Mouse (Mus musculus): ENCODE results near the gene Gata5. TPM values are rescaled to one million over a fixed set of nuclear protein-coding genes. Genes with fewer than 3 reads are reported as not detected.

Gene Gata5
- not detected for polyA plus RNA-seq (2012; fragmentation: generic; extraction: Trizol)
- long read RNA-seq, experiment 1 = 0 reads
- long read RNA-seq, experiment 2 = 0 reads

- Histone ChIP-seq H3K27me3 (ENCODE audit: control insufficient read depth, insufficient read depth, insufficient read length) (peaks cover 88% of the 10 kb centered on the region), H3K36me3 (ENCODE audit: control insufficient read depth, insufficient read depth) (no peaks in the 10 kb centered on the region), H3ac (ENCODE audit: control insufficient read depth, insufficient read length, low read depth) (no peak within 1 kb of the TSS), H3K79me2 (ENCODE audit: control insufficient read depth, insufficient read depth) (no peaks in the 10 kb centered on the region), H3K79me3 (ENCODE audit: low read depth) (no peaks in the 10 kb centered on the region), H3K4me3 (ENCODE audit: insufficient read depth, poor library complexity, severe bottlenecking) (no peak within 1 kb of the TSS)
- TF ChIP-seq MYOG (IDR thresholded peaks at IDR 0.05; ENCODE audit: control insufficient read depth, extremely low read depth, insufficient read length) (no peak), FOSL1 (IDR thresholded peaks at IDR 0.05; ENCODE audit: insufficient read depth, low read length, poor library complexity, severe bottlenecking) (no peak), MYOD1 (IDR thresholded peaks at IDR 0.05; ENCODE audit: control insufficient read depth, insufficient read length, low read depth) (no peak)
Observed at GRCm38 (mm10) chr2:180334551-180334986, at the start of gene Gata5. Gene Gata5 (minus strand): TSS chr2:180334699.

GRCm38 (mm10) chr2:180376730-180377129, 42.2 kb upstream of the Gata5 start:
- H3K27me3 ChIP-seq (ENCODE audit: control insufficient read depth, insufficient read depth, insufficient read length) = peaks cover 51% of the 10 kb centered on the region
- H3ac ChIP-seq (ENCODE audit: control insufficient read depth, insufficient read length, low read depth) = no peak overlapping the region
- no peaks in the 10 kb centered on the region for H3K79me2 ChIP-seq (ENCODE audit: control insufficient read depth, insufficient read depth)
- H3K79me3 ChIP-seq (ENCODE audit: low read depth) = no peaks in the 10 kb centered on the region
- H3K4me3 ChIP-seq (ENCODE audit: insufficient read depth, poor library complexity, severe bottlenecking) = no peak overlapping the region
- no peaks in the 10 kb centered on the region for H3K36me3 ChIP-seq (ENCODE audit: control insufficient read depth, insufficient read depth)
- TF ChIP-seq USF1 (IDR thresholded peaks at IDR 0.05; ENCODE audit: low read depth) (no peak), MAX (IDR thresholded peaks at IDR 0.05) (no peak), MYOG (IDR thresholded peaks at IDR 0.05; ENCODE audit: control insufficient read depth, extremely low read depth, insufficient read length) (no peak), CEBPB (IDR thresholded peaks at IDR 0.05; ENCODE audit: low read depth) (no peak), MYOD1 (IDR thresholded peaks at IDR 0.05; ENCODE audit: control insufficient read depth, insufficient read length, low read depth) (no peak), FOSL1 (IDR thresholded peaks at IDR 0.05; ENCODE audit: insufficient read depth, low read length, poor library complexity, severe bottlenecking) (no peak), CTCF (IDR thresholded peaks at IDR 0.05; ENCODE audit: control insufficient read depth, insufficient read depth, insufficient read length) (no peak)

DNA sequence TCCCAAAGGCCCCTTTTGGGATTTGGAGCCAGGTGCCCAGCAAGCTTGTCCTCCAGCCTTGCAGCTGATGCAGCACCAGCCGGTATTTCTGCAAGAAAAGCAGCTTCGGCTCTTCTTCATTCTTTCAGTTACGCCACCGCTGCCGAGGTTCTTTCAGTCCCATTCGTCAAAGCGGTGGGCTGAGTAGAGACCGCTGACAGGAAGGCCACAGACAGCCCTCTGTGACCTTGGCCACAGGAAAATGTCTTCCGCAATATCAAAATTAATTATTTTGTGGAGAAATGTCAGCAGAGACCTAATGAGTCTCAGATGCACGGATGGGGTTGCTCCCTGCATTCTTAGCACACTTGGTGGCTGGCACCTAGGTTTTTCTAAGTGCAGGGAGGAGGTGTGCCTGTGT, 38.8 kb upstream of the Gata5 start:
- Histone ChIP-seq H3K79me3 (ENCODE audit: low read depth) (no peaks in the 10 kb centered on the region), H3K27me3 (ENCODE audit: control insufficient read depth, insufficient read depth, insufficient read length) (peaks cover 67% of the 10 kb centered on the region), H3ac (ENCODE audit: control insufficient read depth, insufficient read length, low read depth) (no peak overlapping the region), H3K79me2 (ENCODE audit: control insufficient read depth, insufficient read depth) (no peaks in the 10 kb centered on the region), H3K4me3 (ENCODE audit: insufficient read depth, poor library complexity, severe bottlenecking) (no peak overlapping the region), H3K36me3 (ENCODE audit: control insufficient read depth, insufficient read depth) (no peaks in the 10 kb centered on the region)
- TF ChIP-seq USF1 (IDR thresholded peaks at IDR 0.05; ENCODE audit: low read depth) (no peak), MYOG (IDR thresholded peaks at IDR 0.05; ENCODE audit: control insufficient read depth, extremely low read depth, insufficient read length) (no peak), CTCF (IDR thresholded peaks at IDR 0.05; ENCODE audit: control insufficient read depth, insufficient read depth, insufficient read length) (no peak), FOSL1 (IDR thresholded peaks at IDR 0.05; ENCODE audit: insufficient read depth, low read length, poor library complexity, severe bottlenecking) (no peak), MAX (IDR thresholded peaks at IDR 0.05) (no peak), CEBPB (IDR thresholded peaks at IDR 0.05; ENCODE audit: low read depth) (no peak), MYOD1 (IDR thresholded peaks at IDR 0.05; ENCODE audit: control insufficient read depth, insufficient read length, low read depth) (no peak)

DNA sequence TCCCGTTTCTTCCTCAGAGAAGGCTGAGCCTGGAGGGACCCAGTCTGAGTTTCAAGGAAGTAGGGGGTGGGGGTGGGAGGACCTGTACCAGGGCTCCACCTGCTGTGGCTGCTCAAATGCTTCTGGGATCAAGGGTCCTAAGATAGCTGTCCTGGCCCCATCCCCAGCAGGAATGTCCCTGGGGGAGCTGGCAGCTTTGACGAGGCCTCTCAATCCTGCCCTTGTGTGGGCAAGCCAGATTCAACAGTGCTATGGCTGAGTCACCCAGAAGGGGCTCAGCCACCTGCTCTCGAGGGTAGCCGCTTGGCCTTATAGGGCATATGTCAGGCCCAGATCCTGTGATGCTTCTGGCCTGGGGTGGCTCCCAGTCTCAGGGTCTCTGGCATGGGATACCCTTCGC, 33.9 kb upstream of the Gata5 start:
- Histone ChIP-seq H3K36me3 (ENCODE audit: control insufficient read depth, insufficient read depth) (no peaks in the 10 kb centered on the region), H3K27me3 (ENCODE audit: control insufficient read depth, insufficient read depth, insufficient read length) (peaks cover 71% of the 10 kb centered on the region), H3ac (ENCODE audit: control insufficient read depth, insufficient read length, low read depth) (no peak overlapping the region), H3K79me3 (ENCODE audit: low read depth) (no peaks in the 10 kb centered on the region), H3K79me2 (ENCODE audit: control insufficient read depth, insufficient read depth) (no peaks in the 10 kb centered on the region), H3K4me3 (ENCODE audit: insufficient read depth, poor library complexity, severe bottlenecking) (no peak overlapping the region)
- TF ChIP-seq USF1 (IDR thresholded peaks at IDR 0.05; ENCODE audit: low read depth) = no peak
- no peak for TF ChIP-seq MYOD1 (IDR thresholded peaks at IDR 0.05; ENCODE audit: control insufficient read depth, insufficient read length, low read depth)
- no peak for TF ChIP-seq CEBPB (IDR thresholded peaks at IDR 0.05; ENCODE audit: low read depth)
- TF ChIP-seq CTCF (IDR thresholded peaks at IDR 0.05; ENCODE audit: control insufficient read depth, insufficient read depth, insufficient read length) = no peak
- no peak for TF ChIP-seq MAX (IDR thresholded peaks at IDR 0.05)
- no peak for TF ChIP-seq MYOG (IDR thresholded peaks at IDR 0.05; ENCODE audit: control insufficient read depth, extremely low read depth, insufficient read length)
- TF ChIP-seq FOSL1 (IDR thresholded peaks at IDR 0.05; ENCODE audit: insufficient read depth, low read length, poor library complexity, severe bottlenecking) = no peak

GRCm38 (mm10) chr2:180367350-180367749, 32.9 kb upstream of the Gata5 start:
- Histone ChIP-seq H3K4me3 (ENCODE audit: insufficient read depth, poor library complexity, severe bottlenecking) (no peak overlapping the region), H3K79me3 (ENCODE audit: low read depth) (no peaks in the 10 kb centered on the region), H3ac (ENCODE audit: control insufficient read depth, insufficient read length, low read depth) (no peak overlapping the region), H3K27me3 (ENCODE audit: control insufficient read depth, insufficient read depth, insufficient read length) (peaks cover 71% of the 10 kb centered on the region), H3K36me3 (ENCODE audit: control insufficient read depth, insufficient read depth) (no peaks in the 10 kb centered on the region), H3K79me2 (ENCODE audit: control insufficient read depth, insufficient read depth) (no peaks in the 10 kb centered on the region)
- TF ChIP-seq FOSL1 (IDR thresholded peaks at IDR 0.05; ENCODE audit: insufficient read depth, low read length, poor library complexity, severe bottlenecking) (no peak), CTCF (IDR thresholded peaks at IDR 0.05; ENCODE audit: control insufficient read depth, insufficient read depth, insufficient read length) (no peak), MYOD1 (IDR thresholded peaks at IDR 0.05; ENCODE audit: control insufficient read depth, insufficient read length, low read depth) (no peak), MAX (IDR thresholded peaks at IDR 0.05) (no peak), CEBPB (IDR thresholded peaks at IDR 0.05; ENCODE audit: low read depth) (no peak), MYOG (IDR thresholded peaks at IDR 0.05; ENCODE audit: control insufficient read depth, extremely low read depth, insufficient read length) (no peak), USF1 (IDR thresholded peaks at IDR 0.05; ENCODE audit: low read depth) (no peak)

- Histone ChIP-seq H3K27me3 (ENCODE audit: control insufficient read depth, insufficient read depth, insufficient read length) (peaks cover 73% of the 10 kb centered on the region), H3K36me3 (ENCODE audit: control insufficient read depth, insufficient read depth) (no peaks in the 10 kb centered on the region)
- TF ChIP-seq MAX (IDR thresholded peaks at IDR 0.05) (no peak), USF1 (IDR thresholded peaks at IDR 0.05; ENCODE audit: low read depth) (no peak), CEBPB (IDR thresholded peaks at IDR 0.05; ENCODE audit: low read depth) (no peak), FOSL1 (IDR thresholded peaks at IDR 0.05; ENCODE audit: insufficient read depth, low read length, poor library complexity, severe bottlenecking) (no peak), MYOD1 (IDR thresholded peaks at IDR 0.05; ENCODE audit: control insufficient read depth, insufficient read length, low read depth) (no peak), MYOG (IDR thresholded peaks at IDR 0.05; ENCODE audit: control insufficient read depth, extremely low read depth, insufficient read length) (no peak), CTCF (IDR thresholded peaks at IDR 0.05; ENCODE audit: control insufficient read depth, insufficient read depth, insufficient read length) (no peak)
Observed at GRCm38 (mm10) chr2:180363434-180363720, 28.9 kb upstream of the Gata5 start.

More at GRCm38 (mm10) chr2:180363434-180363720, 28.9 kb upstream of the Gata5 start:
- no peaks in the 10 kb centered on the region for H3K79me3 ChIP-seq (ENCODE audit: low read depth)
- H3K79me2 ChIP-seq (ENCODE audit: control insufficient read depth, insufficient read depth) = no peaks in the 10 kb centered on the region
- no peak overlapping the region for H3K4me3 ChIP-seq (ENCODE audit: insufficient read depth, poor library complexity, severe bottlenecking)
- H3ac ChIP-seq (ENCODE audit: control insufficient read depth, insufficient read length, low read depth) = no peak overlapping the region
